Mouse (Mus musculus) CH12.LX (cell line): ENCODE results near the gene Cnr2.

ENCODE experiments used
- CTCF ChIP-seq, 2 experiments: IDR thresholded peaks in 1 of 2; conservative IDR thresholded peaks in 1 of 2; 2 replicates each; pipeline ENCODE4 v1.5.1; 2011 to 2012; ENCODE audit warnings: low read depth in 2 of 2, low read length in 2 of 2, improper control_type of control experiment in 1 of 2, inconsistent platforms in 1 of 2, mild to moderate bottlenecking in 1 of 2, moderate library complexity in 1 of 2
- EP300 ChIP-seq: IDR thresholded peaks from 2 replicates; pipeline ENCODE4 v1.6.1; 2011; ENCODE audit warnings: low read length, improper control_type of control experiment
- HCFC1 ChIP-seq: IDR thresholded peaks from 2 replicates; pipeline ENCODE4 v1.6.1; 2012; ENCODE audit warnings: low read depth, mild to moderate bottlenecking, inconsistent platforms, low read length, improper control_type of control experiment
- POLR2A ChIP-seq: IDR thresholded peaks from 2 replicates; pipeline ENCODE4 v1.6.1; 2011; ENCODE audit warnings: low read depth, mild to moderate bottlenecking, improper control_type of control experiment, low read length

- TF ChIP-seq CTCF (conservative IDR thresholded peaks at IDR 0.05 in 1 of 2, IDR thresholded peaks at IDR 0.05 in 1 of 2; ENCODE audit: low read depth in 2 of 2, low read length in 2 of 2) (no peak), HCFC1 (no peak), POLR2A (no peak), EP300 (no peak)
Measured at GRCm38 (mm10) chr4:135909326-135910066, 14.3 kb downstream of the Cnr2 start.
